Mouse (Mus musculus): ENCODE data around the gene Olfr785. TPM values are rescaled to one million over a fixed set of nuclear protein-coding genes. Genes with fewer than 3 reads are reported as not detected.
"Not testable (repeated sequence)": the region's sequence is repeated elsewhere in the genome, so short reads cannot be mapped to it uniquely, and the experiment has no call there.

Olfr785 gene
- not detected for total RNA-seq (2021)
- long read RNA-seq, experiment 1: 0 reads
- long read RNA-seq, experiment 2: 0 reads

GRCm38 (mm10) chr10:129405126-129405525, at the start of gene Olfr785:
Gene Olfr785 (plus strand): TSS chr10:129405426.
- TF ChIP-seq CTCF (IDR thresholded peaks at IDR 0.05): no peak
- DNase-seq (ENCODE audit: extremely low spot score in 1 of 2, low spot score in 2 of 2): no peak
- Histone ChIP-seq H3K4me3 (no peak within 1 kb of the TSS), H3K27ac (no peak within 1 kb of the TSS)
- intact Hi-C loops (cut with DNase I): no loop called here

- DNase-seq (ENCODE audit: extremely low spot score in 1 of 2, low spot score in 2 of 2); intact Hi-C loops (cut with DNase I); H3K27ac ChIP-seq; H3K4me3 ChIP-seq: not testable (repeated sequence)
Measured at GRCm38 (mm10) chr10:129356496-129356895, 48.7 kb upstream of the Olfr785 start.

- Histone ChIP-seq H3K4me3 (no peak overlapping the region), H3K27ac (no peak overlapping the region)
- DNase-seq (ENCODE audit: extremely low spot score in 1 of 2, low spot score in 2 of 2): no peak
- TF ChIP-seq CTCF (IDR thresholded peaks at IDR 0.05): no peak
- intact Hi-C loops (cut with DNase I): no loop called here
Measured at GRCm38 (mm10) chr10:129357307-129357706, 47.9 kb upstream of the Olfr785 start.

- H3K4me3 ChIP-seq; DNase-seq (ENCODE audit: extremely low spot score in 1 of 2, low spot score in 2 of 2); intact Hi-C loops (cut with DNase I); H3K27ac ChIP-seq: not testable (repeated sequence)
Measured at GRCm38 (mm10) chr10:129374051-129374450, 31.2 kb upstream of the Olfr785 start.

GRCm38 (mm10) chr10:129383783-129384182, 21.4 kb upstream of the Olfr785 start, which contains the start of gene Olfr784:
Gene Olfr784 (plus strand): TSS chr10:129384083.
- DNase-seq (ENCODE audit: extremely low spot score in 1 of 2, low spot score in 2 of 2): no peak
- no peak within 1 kb of the TSS for H3K27ac ChIP-seq
- intact Hi-C loops (cut with DNase I): no loop called here
- no peak for TF ChIP-seq CTCF (IDR thresholded peaks at IDR 0.05)
- no peak within 1 kb of the TSS for H3K4me3 ChIP-seq

- Histone ChIP-seq H3K4me3 (no peak overlapping the region), H3K27ac (no peak overlapping the region)
- no peak for TF ChIP-seq CTCF (IDR thresholded peaks at IDR 0.05)
- no peak for DNase-seq (ENCODE audit: extremely low spot score in 1 of 2, low spot score in 2 of 2)
- intact Hi-C loops (cut with DNase I): no loop called here
Measured at GRCm38 (mm10) chr10:129400892-129401291, 4.3 kb upstream of the Olfr785 start.

GRCm38 (mm10) chr10:129427006-129427405, 21.8 kb downstream of the Olfr785 start, which contains the start of gene Olfr786:
Gene Olfr786 (plus strand): TSS chr10:129427306.
- TF ChIP-seq CTCF (IDR thresholded peaks at IDR 0.05): no peak
- no peak for DNase-seq (ENCODE audit: extremely low spot score in 1 of 2, low spot score in 2 of 2)
- intact Hi-C loops (cut with DNase I): no loop called here
- Histone ChIP-seq H3K4me3 (no peak within 1 kb of the TSS), H3K27ac (no peak within 1 kb of the TSS)

Other genes starting within 250 kb of the Olfr785 start
- not detected for gene Olfr771, start 240.7 kb upstream of the Olfr785 start, total RNA-seq (2021)
- gene Olfr772, start 227.5 kb upstream of the Olfr785 start, total RNA-seq (2021): not detected
- gene Olfr773, start 218.0 kb upstream of the Olfr785 start, total RNA-seq (2021): not detected
- gene Olfr774, start 169.2 kb upstream of the Olfr785 start, total RNA-seq (2021): not detected
- under 1 TPM; 0.09 to 0.16 TPM for gene Olfr775, start 157.0 kb upstream of the Olfr785 start, total RNA-seq (2021)
- gene Olfr776, start 146.3 kb upstream of the Olfr785 start, total RNA-seq (2021): not detected
- gene Olfr777, start 133.9 kb upstream of the Olfr785 start, total RNA-seq (2021): not detected
- not detected for gene Olfr780, start 87.3 kb upstream of the Olfr785 start, total RNA-seq (2021)
- gene Olfr781, start 76.6 kb upstream of the Olfr785 start, total RNA-seq (2021): not detected
- gene Olfr782, start 56.6 kb upstream of the Olfr785 start, total RNA-seq (2021): not detected
- gene Olfr784, start 21.3 kb upstream of the Olfr785 start, total RNA-seq (2021): under 1 TPM in 1 of 2 experiments, not detected in 1; 0.21 TPM
- gene Olfr786, start 21.9 kb downstream of the Olfr785 start, total RNA-seq (2021): not detected
- gene Olfr787, start 56.4 kb downstream of the Olfr785 start, total RNA-seq (2021): not detected
- not detected for gene Olfr788, start 65.6 kb downstream of the Olfr785 start, total RNA-seq (2021)
- gene Olfr789, start 79.3 kb downstream of the Olfr785 start, total RNA-seq (2021): not detected
- not detected for gene Olfr790, start 93.1 kb downstream of the Olfr785 start, total RNA-seq (2021)
- not detected for gene Olfr791, start 116.4 kb downstream of the Olfr785 start, total RNA-seq (2021)
- gene Olfr792, start 133.7 kb downstream of the Olfr785 start, total RNA-seq (2021): not detected
- gene Olfr794, start 162.2 kb downstream of the Olfr785 start, total RNA-seq (2021): not detected
- not detected for gene Olfr796, start 207.1 kb downstream of the Olfr785 start, total RNA-seq (2021)
- not detected for gene Olfr798, start 222.5 kb downstream of the Olfr785 start, total RNA-seq (2021)
- not detected for gene Olfr799, start 232.1 kb downstream of the Olfr785 start, total RNA-seq (2021)